Mouse (Mus musculus) ES-Bruce4 (cell line): ENCODE results near the gene Immp2l.

Source experiments
- CTCF ChIP-seq: IDR thresholded peaks from one replicate; pipeline ENCODE4 v1.8.1; 2011; ENCODE audit warnings: low read depth, low read length
- EP300 ChIP-seq: IDR thresholded peaks from 2 replicates; pipeline ENCODE4 v1.6.1; 2011; ENCODE audit warnings: low read depth, low read length; ENCODE audit not compliant: insufficient read depth
- POLR2A ChIP-seq: IDR thresholded peaks from one replicate; pipeline ENCODE4 v1.8.1; 2011; ENCODE audit warnings: low read length; ENCODE audit not compliant: insufficient read depth

DNA sequence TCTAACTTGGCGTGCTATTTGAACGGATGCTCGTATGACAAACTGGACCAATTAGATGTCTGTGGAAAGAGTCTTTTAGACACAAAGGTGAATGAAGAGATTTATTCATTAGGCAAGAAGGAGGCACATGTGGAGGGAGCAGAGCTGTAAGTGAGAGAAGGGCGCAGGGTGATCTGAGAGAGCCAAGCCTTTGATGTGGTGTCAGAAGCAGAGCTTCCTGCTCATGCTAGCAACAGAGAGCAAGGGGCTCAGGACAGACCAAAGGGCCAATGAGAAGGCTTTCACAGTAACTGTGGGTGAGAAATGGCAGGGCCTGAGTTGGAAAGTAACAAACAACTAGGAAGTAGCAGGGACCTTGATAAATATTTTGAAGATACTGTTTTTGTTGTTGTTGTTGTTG is 143.9 kb downstream of the Immp2l start:
- no peak for TF ChIP-seq CTCF
- no peak for TF ChIP-seq EP300
- no peak for TF ChIP-seq POLR2A
